In genomic region chr11:97536835-97537579, GRCm38 (mm10) we compare ENCODE assay signal across 9 mouse cellular contexts. TPM values are rescaled to one million over a fixed set of nuclear protein-coding genes. Genes with fewer than 3 reads are reported as not detected.
DNase-seq lines count a peak whose midpoint lies in the region; ATAC-seq lines count a peak whose summit lies in the region.
"Had no signal": no experiment of that assay in that cellular context is flagged by ENCODE, and none has a peak within 500 bp of the region (broad histone marks: within the 10 kb centered on the region; RNA-seq: fewer than 3 reads in every experiment).

No protein-coding gene starts in this region.

- H3K27ac ChIP-seq in hindbrain, embryonic 11.5 days (ENCODE audit: low read depth, low read length): no peak overlapping the region
- no peak overlapping the region for H3K27ac ChIP-seq in liver, embryonic 15.5 days (replicated peaks)

- H3K9ac ChIP-seq in hindbrain, embryonic 11.5 days (ENCODE audit: low read depth, low read length): no peak overlapping the region
- H3K9ac ChIP-seq in liver, embryonic 15.5 days: no peak overlapping the region

- ATAC-seq in hindbrain, embryonic 11.5 days (ENCODE audit: low FRiP score): no peak; the same call in 1 of the 2 replicates
- no peak for ATAC-seq in liver, embryonic 15.5 days (ENCODE audit: insufficient read depth)
- no peak for ATAC-seq in erythroid progenitor cell, adult 5-6 weeks (replicated peaks; ENCODE audit: low FRiP score, poor library complexity, severe bottlenecking)

- peak overlapping the region; percentile 22 for H3K4me3 ChIP-seq in hindbrain, embryonic 11.5 days (ENCODE audit: low read depth, low read length)
- H3K4me3 ChIP-seq in liver, embryonic 15.5 days (replicated peaks): no peak overlapping the region

- no peaks in the 10 kb centered on the region for H3K36me3 ChIP-seq in hindbrain, embryonic 11.5 days (ENCODE audit: control insufficient read depth, insufficient read depth, low read length)
- no peaks in the 10 kb centered on the region for H3K36me3 ChIP-seq in liver, embryonic 15.5 days (replicated peaks)

- H3K4me1 ChIP-seq in hindbrain, embryonic 11.5 days (replicated peaks; ENCODE audit: control insufficient read depth, insufficient read depth, low read length): peaks cover 24% of the 10 kb centered on the region
- H3K4me1 ChIP-seq in liver, embryonic 15.5 days (replicated peaks): peaks cover 23% of the 10 kb centered on the region

- DNase-seq in adrenal gland, postnatal 36 days: peak; percentile 43 to 47
- DNase-seq in adrenal gland, postnatal 25 days: no peak
- peak; percentile 42 for DNase-seq in thymus, postnatal 4 days
- no peak for DNase-seq in thymus, postnatal 36 days
- DNase-seq in hindbrain, embryonic 11.5 days (ENCODE audit: low spot score): peak; percentile 59
- no peak for DNase-seq in urinary bladder, adult 2 months (ENCODE audit: low spot score)

- peaks cover 66% of the 10 kb centered on the region for H3K27me3 ChIP-seq in hindbrain, embryonic 11.5 days (ENCODE audit: control insufficient read depth, insufficient read depth, low read length)
- H3K27me3 ChIP-seq in liver, embryonic 15.5 days: peaks cover 97% of the 10 kb centered on the region

- no peaks in the 10 kb centered on the region for H3K9me3 ChIP-seq in hindbrain, embryonic 11.5 days (ENCODE audit: control insufficient read depth, low read length)
- no peaks in the 10 kb centered on the region for H3K9me3 ChIP-seq in liver, embryonic 15.5 days (replicated peaks)

- under 1% methylated on average over 29 of the region's 36 CpGs for WGBS in hindbrain, embryonic 11.5 days
- WGBS in liver, embryonic 15.5 days (ENCODE audit: insufficient replicate concordance): 2% methylated on average over 36 of the region's 36 CpGs

- peak overlapping the region; percentile 38 for H3K4me2 ChIP-seq in hindbrain, embryonic 11.5 days (replicated peaks; ENCODE audit: low read depth, low read length)
- H3K4me2 ChIP-seq in liver, embryonic 15.5 days: peak overlapping the region; percentile 38

RNA-seq across cellular contexts. Expression of gene 4933428G20Rik, which starts 36.9 kb away (rescaled TPM):
- under 1 TPM in 1 of 2 experiments, not detected in 1; 0.33 TPM for total RNA-seq in adrenal gland, postnatal 36 days (2021)
- total RNA-seq in adrenal gland, postnatal 25 days (2021): not detected in 2 replicates
- 0.20 TPM in 1 of 2 replicates, not detected in the other for polyA plus RNA-seq in hindbrain, embryonic 11.5 days (2014; fragmentation: Nextera tagmentation; extraction: Ambion mirVana)
- 0.39 and 0.61 TPM in 2 replicates for polyA plus RNA-seq in liver, embryonic 15.5 days (2015; fragmentation: Nextera tagmentation; extraction: Ambion mirVana)
- total RNA-seq in erythroid progenitor cell, adult 5-6 weeks (2015; ENCODE audit: low replicate concordance): not detected in 2 replicates
- not detected in 2 replicates for total RNA-seq in erythroid progenitor cell, adult 5-6 weeks (2017; ENCODE audit: low replicate concordance)
- polyA plus RNA-seq in urinary bladder, adult 2 months (2012; rRNA removed): not detected in 2 replicates
- total RNA-seq: hematopoietic stem cell, adult 5-6 weeks had no signal

RNA-seq across cellular contexts. Expression of gene Srcin1, which starts 39.0 kb away (rescaled TPM):
- 10 to 100 TPM in 1 of 2 experiments, 1 to 10 TPM in 1; 6.8 to 14.5 TPM for total RNA-seq in adrenal gland, postnatal 36 days (2021)
- total RNA-seq in adrenal gland, postnatal 25 days (2021): 9.8 and 9.9 TPM in 2 replicates
- polyA plus RNA-seq in hindbrain, embryonic 11.5 days (2014; fragmentation: Nextera tagmentation; extraction: Ambion mirVana): 1.9 and 2.2 TPM in 2 replicates
- 0.02 TPM in 1 of 2 replicates, not detected in the other for polyA plus RNA-seq in liver, embryonic 15.5 days (2015; fragmentation: Nextera tagmentation; extraction: Ambion mirVana)
- total RNA-seq in erythroid progenitor cell, adult 5-6 weeks (2015; ENCODE audit: low replicate concordance): not detected in 2 replicates
- not detected in 2 replicates for total RNA-seq in erythroid progenitor cell, adult 5-6 weeks (2017; ENCODE audit: low replicate concordance)
- polyA plus RNA-seq in urinary bladder, adult 2 months (2012; rRNA removed): 1.4 and 1.6 TPM in 2 replicates
- total RNA-seq: hematopoietic stem cell, adult 5-6 weeks had no signal

Comparison
In these comparisons a context has a peak if more than half of its experiments do, and no peak if none do; other contexts are left out.
1. DNase-seq: peak in adrenal gland, postnatal 36 days (2 of 2), thymus, postnatal 4 days (single experiment) and hindbrain, embryonic 11.5 days (single experiment); none in adrenal gland, postnatal 25 days (single experiment), thymus, postnatal 36 days (0 of 2) and urinary bladder, adult 2 months (single experiment).
2. RNA of gene Srcin1, which starts 39.0 kb away (total RNA-seq): 6.8 to 14.5 TPM in adrenal gland, postnatal 36 days and 9.8 to 9.9 TPM in adrenal gland, postnatal 25 days; not detected in erythroid progenitor cell, adult 5-6 weeks; every median in the first group is over 4 times any median in the second.